Mouse (Mus musculus) embryonic facial prominence, embryonic 15.5 days (tissue): ENCODE results near the gene Foxn4. TPM values are rescaled to one million over a fixed set of nuclear protein-coding genes. Genes with fewer than 3 reads are reported as not detected.

ENCODE experiments used
- ATAC-seq: fragments of 200-750 bp; cut with Nextera tagmentation; 2 replicates; pipeline ENCODE4 v1.8.0; 2017; ENCODE audit warnings: low read depth, moderate TSS enrichment; ENCODE audit not compliant: insufficient number of reproducible peaks, low FRiP score, low TSS enrichment
- H3K27ac ChIP-seq: fragments of 300-500 bp; sonication (generic); replicated peaks from 2 replicates; pipeline ENCODE4 v1.5.1; 2015; ENCODE audit warnings: mild to moderate bottlenecking, inconsistent platforms
- H3K27me3 ChIP-seq: fragments of 300-500 bp; sonication (generic); 2 replicates; pipeline ENCODE4 v1.6.1; 2015; ENCODE audit warnings: inconsistent platforms
- H3K36me3 ChIP-seq: fragments of 300-500 bp; sonication (generic); 2 replicates; pipeline ENCODE4 v1.6.1; 2015; ENCODE audit warnings: mild to moderate bottlenecking, inconsistent platforms
- H3K4me1 ChIP-seq: fragments of 300-500 bp; sonication (generic); 2 replicates; pipeline ENCODE4 v1.6.1; 2015; ENCODE audit warnings: inconsistent platforms
- H3K4me2 ChIP-seq: fragments of 300-500 bp; sonication (generic); replicated peaks from 2 replicates; pipeline ENCODE4 v1.6.1; 2015; ENCODE audit warnings: mild to moderate bottlenecking, inconsistent platforms
- H3K4me3 ChIP-seq: fragments of 300-500 bp; sonication (generic); replicated peaks from 2 replicates; pipeline ENCODE4 v1.5.1; 2015; ENCODE audit warnings: mild to moderate bottlenecking, inconsistent platforms
- H3K9ac ChIP-seq: fragments of 300-500 bp; sonication (generic); 2 replicates; pipeline ENCODE4 v1.6.1; 2015; ENCODE audit warnings: inconsistent platforms
- H3K9me3 ChIP-seq: fragments of 300-500 bp; sonication (generic); replicated peaks from 2 replicates; pipeline ENCODE4 v1.6.1; 2016; ENCODE audit warnings: inconsistent platforms
- WGBS: fragments of 180-500 bp; shearing (Covaris S2); methylation state at CpG from one replicate; pipeline ENCODE4 v1.1.7; 2015; 5-methylcytosine and 5-hydroxymethylcytosine counted together
- polyA plus RNA-seq: library from polyadenylated mRNA; unstranded; fragments of >200 nt; fragmentation: Nextera tagmentation; extraction: Ambion mirVana; gene quantifications from 2 replicates; pipeline ENCODE4 v1.2.1, GENCODE M21; 2015

Foxn4 gene
- polyA plus RNA-seq, 1 experiment from 2014 or later = 5.1 TPM

DNA sequence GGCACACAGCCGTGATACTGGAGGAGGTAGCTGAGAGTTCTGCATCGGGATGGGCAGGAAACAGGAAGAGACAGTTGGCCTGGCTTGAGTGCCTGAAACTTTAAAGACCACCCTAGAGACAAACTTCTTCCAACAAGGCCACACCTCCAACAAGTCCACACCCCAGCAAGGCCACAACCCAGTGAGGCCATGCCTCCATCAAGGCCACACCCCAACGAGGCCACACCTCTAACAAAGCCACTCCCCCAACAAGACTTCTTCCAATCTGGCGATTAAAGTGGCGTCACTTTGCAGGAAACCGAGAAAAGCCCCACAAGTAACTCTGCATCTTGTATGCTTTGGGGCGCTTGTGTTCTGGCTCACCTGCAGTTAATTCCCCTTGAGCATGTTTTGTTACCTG is 34.7 kb downstream of the Foxn4 start:
- Histone ChIP-seq H3K4me3 (no peak overlapping the region), H3K27me3 (no peaks in the 10 kb centered on the region), H3K9ac (no peak overlapping the region), H3K4me1 (no peaks in the 10 kb centered on the region), H3K27ac (no peak overlapping the region), H3K9me3 (no peaks in the 10 kb centered on the region), H3K4me2 (no peak overlapping the region), H3K36me3 (no peaks in the 10 kb centered on the region)
- no peak for ATAC-seq
- WGBS = 36% methylated on average over 7 of the region's 7 CpGs

- no peak for ATAC-seq
- H3K4me2 ChIP-seq = no peak overlapping the region
- H3K4me3 ChIP-seq = no peak overlapping the region
- no peaks in the 10 kb centered on the region for H3K4me1 ChIP-seq
- H3K27ac ChIP-seq = no peak overlapping the region
- WGBS = 59% methylated on average over 5 of the region's 5 CpGs
- no peaks in the 10 kb centered on the region for H3K27me3 ChIP-seq
- H3K9me3 ChIP-seq = peaks cover 11% of the 10 kb centered on the region
- H3K36me3 ChIP-seq = 0 out of 2 replicates have a peak, but pooled peaks cover 9% of the 10 kb centered on the region
- H3K9ac ChIP-seq = no peak overlapping the region
Measured at GRCm38 (mm10) chr5:114228901-114229300, 44.7 kb downstream of the Foxn4 start.

DNA sequence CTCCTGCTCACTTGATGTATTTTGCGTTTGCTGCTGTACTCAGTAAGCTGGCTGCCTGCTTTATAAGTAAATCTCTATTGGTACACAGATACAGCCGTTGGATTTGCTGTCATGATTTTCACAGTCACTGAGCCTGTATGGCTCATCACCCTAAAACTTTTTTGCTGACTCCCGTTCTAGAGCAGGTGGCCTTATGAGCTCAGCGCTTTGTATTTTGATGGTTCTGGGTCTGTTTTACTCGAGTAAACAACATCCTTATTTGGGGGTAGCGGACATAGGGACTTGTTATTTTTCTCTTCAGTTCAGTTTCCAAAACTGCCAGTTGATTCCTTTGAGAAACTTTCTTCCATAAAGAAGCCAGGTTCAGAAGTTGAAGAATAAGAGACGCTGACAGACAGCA is 47.6 kb downstream of the Foxn4 start:
- Histone ChIP-seq H3K27ac (no peak overlapping the region), H3K9ac (no peak overlapping the region), H3K36me3 (0 out of 2 replicates have a peak, but pooled peaks cover 9% of the 10 kb centered on the region), H3K4me3 (no peak overlapping the region), H3K9me3 (peaks cover 11% of the 10 kb centered on the region), H3K27me3 (no peaks in the 10 kb centered on the region), H3K4me1 (no peaks in the 10 kb centered on the region), H3K4me2 (no peak overlapping the region)
- no peak for ATAC-seq
- WGBS = 91% methylated on average over 7 of the region's 7 CpGs

GRCm38 (mm10) chr5:114218771-114219170 is 54.8 kb downstream of the Foxn4 start:
- Histone ChIP-seq H3K27me3 (no peaks in the 10 kb centered on the region), H3K4me2 (no peak overlapping the region), H3K4me1 (no peaks in the 10 kb centered on the region), H3K9me3 (no peaks in the 10 kb centered on the region), H3K36me3 (no peaks in the 10 kb centered on the region), H3K4me3 (no peak overlapping the region), H3K9ac (no peak overlapping the region), H3K27ac (no peak overlapping the region)
- WGBS = 74% methylated on average over 14 of the region's 14 CpGs
- ATAC-seq = no peak

DNA sequence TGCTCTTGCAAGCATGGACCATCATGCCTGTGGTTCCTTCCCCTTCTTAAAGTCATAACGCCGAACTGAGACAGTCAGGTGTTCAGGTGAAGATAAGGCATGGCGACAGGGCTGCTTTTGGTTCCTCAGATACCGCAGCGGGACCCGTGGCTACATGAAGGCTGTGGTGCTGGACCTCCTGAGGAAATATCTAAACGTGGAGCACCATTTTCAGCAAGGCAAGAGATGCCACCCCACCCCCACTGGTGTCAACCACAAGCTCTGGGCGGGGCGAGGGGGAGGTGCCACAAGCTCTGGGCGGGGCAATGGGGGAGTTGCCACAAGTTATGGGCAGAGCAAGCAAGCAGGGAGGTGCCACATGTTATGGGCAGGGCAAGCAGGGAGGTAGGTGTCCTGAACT is 60.4 kb downstream of the Foxn4 start:
- 70% methylated on average over 10 of the region's 10 CpGs for WGBS
- no peak overlapping the region for H3K4me2 ChIP-seq
- H3K4me1 ChIP-seq = no peaks in the 10 kb centered on the region
- no peak overlapping the region for H3K4me3 ChIP-seq
- no peak for ATAC-seq
- no peak overlapping the region for H3K9ac ChIP-seq
- no peaks in the 10 kb centered on the region for H3K9me3 ChIP-seq
- no peaks in the 10 kb centered on the region for H3K27me3 ChIP-seq
- H3K36me3 ChIP-seq = no peaks in the 10 kb centered on the region
- no peak overlapping the region for H3K27ac ChIP-seq

- H3K4me3 ChIP-seq = no peak overlapping the region
- no peak overlapping the region for H3K9ac ChIP-seq
- H3K9me3 ChIP-seq = no peaks in the 10 kb centered on the region
- no peaks in the 10 kb centered on the region for H3K27me3 ChIP-seq
- 70% methylated on average over 2 of the region's 2 CpGs for WGBS
- no peaks in the 10 kb centered on the region for H3K36me3 ChIP-seq
- ATAC-seq = no peak
- H3K4me1 ChIP-seq = no peaks in the 10 kb centered on the region
- H3K27ac ChIP-seq = no peak overlapping the region
- H3K4me2 ChIP-seq = no peak overlapping the region
Measured at GRCm38 (mm10) chr5:114206158-114206557, 67.4 kb downstream of the Foxn4 start.

Other genes starting within 250 kb of the Foxn4 start
- 12.6 and 12.7 TPM in 2 replicates for gene Usp30, start 208.3 kb downstream of the Foxn4 start, polyA plus RNA-seq
- 0.38 and 0.48 TPM in 2 replicates for gene Svop, start 182.2 kb downstream of the Foxn4 start, polyA plus RNA-seq
- 10.7 and 11.1 TPM in 2 replicates for gene Alkbh2, start 145.6 kb downstream of the Foxn4 start, polyA plus RNA-seq
- 37.1 and 38.2 TPM in 2 replicates for gene Ung, start 143.4 kb downstream of the Foxn4 start, polyA plus RNA-seq
- 2.0 and 2.6 TPM in 2 replicates for gene Acacb, start 127.3 kb downstream of the Foxn4 start, polyA plus RNA-seq
- 3.9 and 5.8 TPM in 2 replicates for gene Myo1h, start 15.4 kb upstream of the Foxn4 start, polyA plus RNA-seq
- gene Kctd10, start 106.7 kb upstream of the Foxn4 start, polyA plus RNA-seq = 122 and 129 TPM in 2 replicates
- 41.2 and 43.6 TPM in 2 replicates for gene Ube3b, start 106.8 kb upstream of the Foxn4 start, polyA plus RNA-seq
- 28.1 and 29.2 TPM in 2 replicates for gene Mmab, start 170.3 kb upstream of the Foxn4 start, polyA plus RNA-seq
- gene Mvk, start 170.5 kb upstream of the Foxn4 start, polyA plus RNA-seq = 49.6 and 51.8 TPM in 2 replicates